Mouse (Mus musculus): ENCODE measurements around the gene Exog. TPM values are rescaled to one million over a fixed set of nuclear protein-coding genes. Genes with fewer than 3 reads are reported as not detected.
A peak's percentile ranks its signal among the peaks of the same experiment; 100 is the strongest.

Exog gene
- 4.8 and 5.7 TPM in 2 replicates for polyA plus RNA-seq (2012; rRNA removed)

DNA sequence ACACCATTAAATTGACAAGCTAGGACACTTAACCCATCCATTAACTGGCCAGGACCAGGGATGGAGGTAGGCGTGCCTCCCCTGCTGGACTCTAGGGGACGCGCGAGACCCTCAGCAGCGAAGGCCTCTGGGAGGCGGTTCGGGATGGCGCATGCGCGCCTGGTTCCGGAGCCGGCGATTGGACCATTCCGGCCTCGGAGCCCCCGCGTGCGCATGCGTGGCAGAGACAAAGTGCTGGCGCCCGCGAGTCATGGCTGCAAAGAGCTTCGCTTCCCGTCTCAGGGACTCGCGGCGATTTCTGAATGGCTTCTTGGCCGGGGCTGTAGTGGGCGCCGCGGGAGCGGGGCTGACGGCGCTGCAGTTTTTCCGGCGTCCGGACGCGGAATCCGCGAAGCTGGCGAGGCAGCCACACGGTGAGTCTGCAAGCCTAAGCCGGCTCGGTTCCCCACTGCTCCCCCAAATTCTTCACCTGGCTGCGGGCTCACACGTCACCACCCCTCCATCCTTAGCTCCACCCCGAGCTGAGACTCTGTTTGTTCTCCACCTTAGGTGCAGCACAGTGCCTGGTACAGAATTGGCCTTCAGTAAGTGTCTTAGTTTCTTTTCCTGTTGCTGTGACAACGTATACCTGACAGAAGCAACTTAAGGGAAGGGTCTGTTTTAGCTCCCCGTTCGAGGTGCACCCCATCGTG lies at the start of gene Exog:
Exog (plus strand) TSS at position 206 of the 692 bp plus-strand sequence.
- DNase-seq (ENCODE audit: low spot score), result peak; percentile 98

DNA sequence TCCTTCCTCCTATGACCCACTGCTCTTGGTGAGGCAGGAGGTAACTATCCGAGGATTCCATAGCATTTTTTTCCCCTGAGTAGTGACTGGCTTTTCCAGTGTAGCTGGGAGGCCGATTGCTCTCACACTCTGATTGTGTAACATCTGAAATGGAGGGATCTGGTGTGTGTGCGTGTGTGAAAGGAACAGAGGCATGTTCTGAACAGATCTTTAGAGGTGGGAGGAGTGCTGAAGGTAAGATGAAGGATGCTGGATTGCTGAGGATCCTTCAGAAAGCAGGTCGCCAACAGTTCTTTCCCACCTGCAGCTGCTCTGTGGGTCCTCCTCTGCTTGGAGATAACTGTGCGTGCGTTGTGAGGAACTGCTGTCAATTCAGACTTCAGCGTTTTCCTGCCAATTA lies 43.4 kb upstream of the Exog start:
- DNase-seq (ENCODE audit: low spot score), result no peak

DNA sequence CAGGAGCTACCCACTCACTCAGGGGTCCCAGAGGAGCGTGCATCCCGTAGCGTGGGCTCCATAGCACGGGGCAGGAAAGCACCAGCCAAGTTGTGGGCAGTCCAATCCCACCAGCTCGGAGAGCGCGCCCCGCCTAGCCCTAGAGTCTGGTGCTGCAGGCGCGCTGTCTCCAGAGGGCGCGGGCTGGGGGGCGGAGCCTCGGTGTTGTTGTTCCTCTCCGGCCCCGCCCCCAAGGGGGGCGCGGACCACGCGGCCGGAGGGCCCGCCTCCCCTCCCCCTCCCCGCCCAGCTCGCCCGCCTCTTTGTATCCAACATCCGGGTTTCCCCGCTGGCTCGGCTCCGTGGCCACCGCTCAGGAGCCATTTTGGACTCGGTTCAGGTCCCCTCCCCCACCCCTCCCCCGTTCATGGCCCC lies 42.9 kb upstream of the Exog start, which contains the start of gene Acvr2b:
Acvr2b (plus strand) TSS at position 318 of the 414 bp plus-strand sequence.
- DNase-seq (ENCODE audit: low spot score), result peak; percentile 78

DNA sequence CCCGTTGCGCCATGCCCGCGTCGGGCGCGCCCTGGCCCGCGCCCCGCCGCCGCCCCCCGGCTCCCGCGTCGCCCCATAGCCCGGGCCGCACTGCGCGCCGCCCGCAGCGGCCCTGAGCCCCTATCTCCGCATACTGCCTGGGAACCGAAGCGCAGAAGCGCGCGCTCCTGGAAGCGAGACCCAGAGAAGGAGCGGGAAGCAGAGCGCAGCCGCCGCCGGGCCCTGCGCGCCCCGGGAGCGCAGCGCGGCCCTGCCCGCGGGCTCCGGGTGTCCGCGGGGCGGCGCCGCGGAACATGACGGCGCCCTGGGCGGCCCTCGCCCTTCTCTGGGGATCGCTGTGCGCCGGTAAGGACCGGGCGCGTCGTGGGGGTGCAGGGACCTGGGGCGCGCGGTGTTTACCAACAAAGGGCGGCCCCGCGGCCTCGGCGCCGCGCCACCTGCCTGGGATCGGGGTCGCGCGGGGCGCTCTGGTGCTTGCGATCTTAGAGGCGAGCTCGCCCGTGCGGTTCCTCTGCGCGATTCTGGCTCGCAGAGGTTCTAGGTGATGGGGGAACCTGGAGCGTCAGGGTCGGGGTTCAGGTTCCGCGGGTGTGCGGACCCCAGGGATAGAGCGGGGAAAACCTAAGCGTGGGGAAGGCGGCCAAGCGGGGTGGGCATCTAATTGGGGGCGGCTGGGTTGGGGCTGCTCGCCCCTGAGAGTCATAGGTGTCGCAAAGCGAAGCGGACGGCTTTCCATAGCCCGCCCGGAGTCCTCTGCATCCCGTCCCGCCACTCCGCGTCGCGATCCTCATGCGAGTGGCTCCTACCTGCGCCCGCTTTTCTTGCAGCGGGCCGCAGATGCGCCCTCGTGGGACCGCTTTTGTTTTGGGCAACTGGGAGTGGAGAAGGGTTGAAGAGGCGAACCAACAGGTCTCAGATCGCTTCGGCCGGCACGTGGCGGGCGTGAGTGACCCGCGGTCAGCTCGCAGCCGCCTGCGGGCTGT lies 42.2 kb upstream of the Exog start:
- DNase-seq (ENCODE audit: low spot score), result peak; percentile 54

DNA sequence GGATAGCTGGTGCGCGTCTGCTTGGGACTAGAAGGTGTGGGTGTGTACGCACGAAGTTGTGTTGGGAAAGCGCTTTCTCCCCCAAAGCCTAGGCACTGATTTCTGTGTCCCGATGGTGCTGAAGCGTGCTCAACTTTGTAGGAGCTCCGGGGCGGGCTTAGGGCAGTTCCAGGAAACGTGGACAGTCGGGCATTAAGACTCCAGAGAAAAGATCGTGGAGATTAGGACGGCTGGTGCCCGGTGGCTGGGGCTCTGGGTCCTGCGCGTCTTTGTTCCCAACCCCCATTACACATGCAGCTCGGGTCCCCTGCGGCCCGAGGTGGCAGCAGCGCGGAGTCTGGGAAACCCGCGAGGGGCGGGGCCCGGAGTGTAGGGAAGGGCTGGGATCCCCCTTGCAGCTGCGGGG lies 41.5 kb upstream of the Exog start:
- DNase-seq (ENCODE audit: low spot score), result no peak

DNA sequence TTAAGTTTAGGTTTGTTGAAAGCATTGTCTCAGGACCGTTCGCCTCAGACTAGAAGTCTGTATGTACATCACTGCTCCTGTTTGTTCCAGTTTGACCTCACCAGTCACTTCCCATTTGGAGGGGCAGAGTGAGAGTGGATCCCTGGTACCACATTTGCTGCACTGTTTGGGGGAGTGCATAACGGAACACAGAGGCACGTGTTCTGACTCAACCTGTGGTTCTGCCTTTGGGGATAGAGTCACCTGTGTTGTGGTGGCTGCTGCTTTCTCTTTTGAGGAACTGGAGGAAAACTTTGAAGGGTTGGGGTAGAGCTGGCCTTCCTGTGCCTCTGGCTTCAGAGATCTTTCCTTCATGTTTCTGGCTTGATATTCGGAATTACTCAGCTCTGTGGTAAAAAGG lies 40.7 kb upstream of the Exog start:
- DNase-seq (ENCODE audit: low spot score), result no peak

DNA sequence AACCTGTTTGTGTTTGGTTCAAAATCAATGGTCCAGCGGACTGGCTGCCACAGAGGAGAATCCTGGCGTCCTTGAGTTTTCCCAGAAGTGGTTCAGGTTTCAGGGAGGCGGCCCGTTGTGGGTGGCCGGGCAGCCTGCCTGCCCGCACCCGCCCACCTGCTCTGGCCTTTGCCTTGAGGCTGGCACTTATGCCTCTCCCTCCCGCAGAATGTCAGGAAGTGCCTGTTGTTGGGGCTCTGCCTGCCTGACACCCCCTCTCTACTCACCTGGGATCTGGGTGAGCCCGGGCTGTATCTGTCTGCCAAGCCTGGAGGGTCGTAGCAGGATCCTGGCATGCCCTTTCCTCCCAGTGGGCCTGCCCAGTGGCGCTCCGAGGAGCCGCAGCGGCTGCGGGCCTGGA lies 36.9 kb upstream of the Exog start:
- DNase-seq (ENCODE audit: low spot score), result no peak

DNA sequence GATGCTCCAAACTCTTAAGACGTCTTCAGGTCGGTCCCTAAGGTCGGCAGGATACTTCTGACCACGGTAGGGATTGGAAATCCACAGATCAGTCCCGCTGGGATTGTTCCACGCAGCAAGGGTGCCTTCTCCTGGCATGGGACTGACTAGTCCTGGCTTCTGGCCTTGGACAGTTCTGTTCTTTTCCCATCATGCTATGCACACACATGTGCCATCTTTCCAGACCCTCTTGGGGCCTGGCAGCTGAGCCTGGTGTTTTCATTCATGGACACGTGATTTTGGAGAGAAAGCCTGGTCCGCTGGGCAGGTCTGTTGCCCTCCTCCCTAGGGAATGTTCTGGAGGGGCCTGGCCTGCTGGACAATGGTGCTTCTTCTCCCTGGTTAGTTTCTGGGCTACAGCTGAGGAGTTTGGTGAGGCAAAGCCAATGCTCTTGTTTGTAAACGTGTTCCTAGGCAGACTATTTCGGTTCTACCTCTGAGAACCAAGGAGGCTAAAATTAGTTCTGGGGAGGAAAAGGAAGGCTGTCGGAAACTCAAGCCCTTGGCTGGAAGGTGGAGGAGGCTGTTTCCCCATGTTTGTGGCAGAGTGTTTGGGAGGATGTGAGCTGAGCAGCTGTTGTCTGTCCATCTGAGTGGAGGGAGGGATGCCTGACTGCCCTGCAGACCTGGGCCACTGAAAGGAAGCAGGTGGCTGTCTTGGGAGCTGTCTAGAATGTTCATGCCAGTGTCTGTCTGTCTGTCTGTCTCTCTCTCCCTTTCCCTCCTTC lies 35.7 kb upstream of the Exog start:
- no peak for DNase-seq (ENCODE audit: low spot score)

DNA sequence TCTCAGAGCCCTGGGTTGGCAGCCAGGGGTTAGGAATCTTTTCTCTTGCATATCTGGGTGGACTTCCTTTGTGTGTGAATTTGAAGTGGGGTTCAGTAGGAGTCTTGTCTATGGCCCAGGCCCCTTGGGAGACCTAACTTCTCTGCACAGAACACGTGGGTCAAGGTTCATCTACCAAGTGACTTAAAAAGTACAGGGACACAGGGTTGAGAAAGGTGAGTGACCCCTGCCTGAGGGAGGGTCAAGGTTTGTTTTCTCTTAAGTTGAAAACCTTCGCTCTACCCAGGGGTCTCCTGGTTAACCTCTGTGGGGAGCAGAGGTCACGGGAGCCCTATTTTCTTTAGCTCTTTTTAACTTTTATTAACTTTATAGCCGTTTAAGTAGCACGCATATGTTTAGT lies 34.9 kb upstream of the Exog start:
- no peak for DNase-seq (ENCODE audit: low spot score)

DNA sequence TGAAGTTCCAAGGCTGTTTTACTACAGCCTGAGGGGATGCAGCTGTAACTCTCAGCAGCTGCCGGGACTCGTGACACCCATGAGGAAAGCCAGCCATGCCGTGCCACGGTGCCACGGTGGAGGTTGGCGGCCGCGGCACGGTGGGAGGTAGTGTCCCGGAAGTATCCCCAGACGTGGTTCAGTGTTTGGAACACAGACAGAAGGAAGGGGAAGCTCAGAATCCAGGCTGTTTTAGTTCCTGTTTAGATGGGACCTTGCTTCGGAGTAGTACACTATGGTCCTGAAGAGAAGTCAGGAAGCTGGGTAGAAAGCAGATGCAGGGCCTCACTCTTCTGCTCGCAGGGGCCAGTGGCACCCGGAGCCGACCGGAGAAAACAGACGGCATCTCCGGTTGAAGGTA lies 26.7 kb upstream of the Exog start:
- no peak for DNase-seq (ENCODE audit: low spot score)

DNA sequence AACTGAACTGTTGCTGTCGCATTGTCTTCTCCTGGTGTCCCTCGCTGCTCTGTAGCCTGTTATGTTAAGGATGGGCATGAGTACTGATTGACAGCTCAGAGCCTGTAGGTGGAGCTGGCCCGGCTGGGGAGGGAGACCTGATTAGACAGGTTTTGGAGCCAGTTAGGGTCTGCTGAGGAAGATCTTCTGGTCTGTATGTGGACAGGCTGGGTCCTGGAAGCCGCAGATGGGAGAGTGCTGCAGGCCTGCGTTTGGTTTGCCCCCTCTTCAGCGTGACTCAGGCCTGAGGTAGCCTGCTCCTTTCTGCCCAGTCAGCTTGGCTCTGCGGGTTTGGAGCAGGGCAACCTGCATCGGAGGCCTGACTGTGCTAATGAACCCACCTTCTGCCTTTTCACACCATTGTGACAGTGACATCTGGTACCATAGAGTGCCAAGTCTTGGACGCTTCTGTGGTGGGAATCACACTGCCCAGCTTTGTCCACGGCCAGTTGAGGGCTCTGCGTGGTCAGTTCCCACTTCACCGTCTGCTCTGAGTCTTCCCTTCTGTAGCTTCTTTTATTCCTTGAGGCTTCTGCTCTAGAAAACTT lies 24.8 kb upstream of the Exog start:
- no peak for DNase-seq (ENCODE audit: low spot score)

DNA sequence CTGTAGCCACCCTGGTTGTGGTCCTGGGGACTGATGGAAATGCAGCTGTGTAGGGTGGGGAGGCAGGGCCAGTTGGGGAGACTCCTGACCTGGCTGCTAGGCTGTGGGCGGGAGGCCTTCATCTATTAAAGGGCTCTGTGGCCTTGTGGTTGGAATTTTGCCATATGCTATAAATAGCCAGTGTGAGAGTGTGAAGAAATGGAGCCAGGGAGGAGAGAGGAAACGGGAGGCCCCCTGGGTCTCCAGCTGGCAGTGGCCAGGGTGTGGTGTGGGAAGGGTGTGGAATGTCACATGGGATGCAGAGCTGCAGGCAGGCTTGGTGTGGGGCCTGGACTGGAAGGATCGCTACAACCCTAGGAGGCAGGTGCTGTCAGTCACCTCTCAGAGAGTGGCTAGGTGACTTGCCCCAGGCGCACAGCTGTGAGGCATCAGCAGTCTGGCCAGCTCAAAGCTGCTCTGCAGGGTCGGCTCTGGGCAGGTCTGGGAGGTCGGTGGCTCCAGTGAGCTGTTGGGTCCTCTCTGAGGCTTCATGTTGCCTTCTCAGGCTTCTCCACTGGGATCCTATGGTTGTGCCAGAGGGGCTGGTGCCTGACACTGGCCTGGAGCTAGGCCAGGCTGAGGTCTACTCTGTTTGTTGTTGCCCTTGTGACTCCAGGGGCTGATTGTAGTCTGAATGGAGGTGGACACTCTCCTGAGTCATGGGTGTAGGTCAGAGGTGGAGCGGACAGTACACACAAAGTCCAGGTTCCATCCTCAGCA lies 19.3 kb upstream of the Exog start:
- DNase-seq (ENCODE audit: low spot score), result no peak

DNA sequence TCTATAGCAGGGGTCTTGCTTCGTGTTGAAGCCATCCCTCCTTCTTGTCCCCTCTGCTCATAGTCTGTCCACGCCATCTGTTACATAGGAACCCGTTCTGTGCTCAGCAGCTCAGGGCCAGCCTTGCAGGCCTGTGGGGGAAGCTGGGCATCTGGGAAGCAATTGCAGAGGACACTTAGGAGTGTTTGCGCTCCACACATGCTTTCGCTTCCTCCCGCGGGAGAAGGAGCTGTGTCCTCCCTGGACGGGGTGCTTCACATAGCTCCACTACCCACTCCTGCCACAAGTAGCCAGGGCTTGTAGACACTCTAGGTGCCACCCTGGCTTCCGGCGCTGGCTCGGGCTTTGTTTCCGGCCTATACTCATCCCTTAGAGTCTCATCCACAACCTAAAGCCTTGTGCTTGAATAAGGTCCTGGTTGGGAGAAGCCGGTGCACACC lies 18.7 kb upstream of the Exog start:
- no peak for DNase-seq (ENCODE audit: low spot score)

DNA sequence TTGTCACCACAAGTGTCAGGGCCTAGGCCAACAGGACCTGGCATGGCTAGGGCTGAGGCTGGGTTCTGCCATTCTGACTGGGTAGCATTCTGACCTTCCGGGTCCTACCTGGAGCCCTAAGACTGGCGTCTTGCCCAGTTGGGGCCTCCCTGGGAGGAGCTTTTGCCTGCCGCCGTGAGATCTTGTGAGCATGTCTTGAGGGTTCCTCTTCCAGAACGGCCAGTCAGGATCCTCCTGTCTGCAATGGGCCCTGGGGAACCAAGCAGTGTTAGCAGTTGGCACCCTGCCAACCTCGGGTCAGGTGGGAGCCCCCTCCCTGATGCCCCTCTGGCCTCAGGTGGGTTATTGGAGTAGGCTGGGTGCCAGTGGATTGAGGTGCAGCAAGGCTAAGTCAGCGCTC lies 18.3 kb upstream of the Exog start:
- DNase-seq (ENCODE audit: low spot score), result no peak

DNA sequence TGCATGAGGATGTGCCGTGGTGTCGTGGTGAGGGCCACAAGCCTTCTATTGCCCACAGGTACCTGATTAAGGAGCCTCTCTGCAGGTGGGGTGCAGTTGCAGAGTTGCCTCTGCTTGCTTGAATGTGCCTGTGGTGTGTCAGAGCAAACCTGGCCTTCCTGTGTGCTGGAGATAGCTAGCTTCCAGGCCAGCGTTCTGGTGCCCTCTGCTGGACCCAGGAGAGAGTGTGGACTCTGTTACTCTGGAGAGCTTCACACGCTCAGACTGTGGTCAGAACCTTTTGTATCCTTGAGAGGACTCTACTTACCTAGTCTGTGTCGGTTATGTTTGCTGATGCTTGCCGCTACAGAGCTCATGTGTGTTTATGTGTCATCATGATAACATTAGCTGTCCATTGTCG lies 14.4 kb upstream of the Exog start:
- peak; percentile 52 for DNase-seq (ENCODE audit: low spot score)

DNA sequence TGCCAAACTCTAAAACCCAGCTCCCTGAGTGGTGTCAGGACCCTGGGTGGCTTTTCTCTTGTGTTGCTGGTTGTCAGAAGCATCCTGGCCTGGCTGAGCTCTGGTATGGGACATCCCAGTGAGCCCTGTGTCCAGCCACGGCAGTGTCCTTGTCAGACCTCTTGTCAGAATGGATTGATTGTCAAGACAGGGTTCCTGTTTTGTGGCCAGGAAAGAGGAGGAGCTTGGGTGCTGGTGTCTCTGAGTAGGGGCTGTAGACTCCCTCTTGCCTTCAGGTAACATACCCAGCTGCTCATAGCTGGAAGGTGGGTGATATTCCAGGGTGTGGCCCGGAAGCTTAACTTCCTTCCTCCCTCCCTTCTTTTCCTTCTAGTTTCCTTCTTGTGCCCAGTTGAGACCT lies 8.9 kb upstream of the Exog start:
- DNase-seq (ENCODE audit: low spot score), result no peak

DNA sequence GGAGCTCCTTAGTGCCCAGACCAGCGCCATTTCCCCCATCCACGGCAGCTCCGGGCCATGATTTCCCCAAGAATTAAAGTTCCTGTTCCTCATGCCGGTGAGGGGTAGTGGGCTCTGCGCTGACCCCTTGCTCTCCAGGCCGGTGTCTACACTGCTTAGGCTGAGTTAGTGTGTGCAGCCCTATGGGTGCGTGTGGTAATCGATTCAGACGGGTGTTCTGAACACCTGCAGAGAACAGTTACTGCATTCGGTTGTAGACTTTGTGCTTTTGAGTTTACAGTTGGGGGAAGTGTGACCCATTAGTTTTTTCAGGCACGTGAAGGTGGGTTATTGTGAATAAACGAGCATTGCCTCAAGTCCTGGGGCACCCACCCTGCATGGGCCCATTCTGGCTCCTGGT lies 6.7 kb upstream of the Exog start:
- DNase-seq (ENCODE audit: low spot score), result no peak

DNA sequence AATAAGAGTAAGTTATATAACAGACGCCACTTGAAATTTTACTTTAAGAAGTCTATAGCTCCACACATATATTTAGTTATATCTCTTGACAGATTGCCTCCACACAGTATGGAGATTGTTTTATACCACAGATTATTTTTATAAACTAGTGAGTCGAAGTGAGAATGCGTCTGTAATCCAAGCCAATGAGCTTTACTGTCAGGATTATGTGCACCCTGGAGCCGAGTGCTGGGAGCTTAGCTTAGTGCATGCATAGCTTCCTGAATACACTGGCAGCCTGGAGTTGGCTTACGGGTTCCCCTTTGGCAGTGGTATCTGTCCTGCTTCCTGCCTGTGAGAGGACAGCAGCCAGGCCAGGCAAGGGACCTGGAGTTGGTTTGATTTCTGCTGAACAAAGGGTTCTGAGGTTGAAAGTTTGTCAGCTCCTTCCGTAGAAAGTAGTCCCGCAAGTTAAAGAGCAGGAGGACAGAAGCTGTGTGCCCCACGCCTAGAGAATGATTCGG lies 6.2 kb upstream of the Exog start:
- no peak for DNase-seq (ENCODE audit: low spot score)

DNA sequence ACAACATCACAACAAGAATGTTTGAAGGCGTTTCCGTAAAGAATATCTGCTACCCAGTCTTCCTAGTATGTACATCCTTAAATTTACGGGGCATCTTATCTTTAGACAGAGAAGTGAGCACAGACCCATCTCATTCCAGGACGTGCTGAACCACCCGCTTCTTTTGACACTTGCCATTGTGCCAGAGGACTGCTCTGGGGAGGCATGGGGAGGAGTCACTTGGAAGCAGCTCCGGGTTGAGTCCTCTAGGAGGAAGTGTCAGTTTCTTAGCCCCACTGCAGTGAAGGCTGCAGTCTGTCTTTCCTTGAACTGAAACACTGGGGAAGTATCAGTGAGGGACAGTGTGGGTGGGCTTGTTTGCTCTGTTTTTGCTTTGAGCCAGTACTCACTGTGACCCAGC lies 994 bp downstream of the Exog start:
- no peak for DNase-seq (ENCODE audit: low spot score)

DNA sequence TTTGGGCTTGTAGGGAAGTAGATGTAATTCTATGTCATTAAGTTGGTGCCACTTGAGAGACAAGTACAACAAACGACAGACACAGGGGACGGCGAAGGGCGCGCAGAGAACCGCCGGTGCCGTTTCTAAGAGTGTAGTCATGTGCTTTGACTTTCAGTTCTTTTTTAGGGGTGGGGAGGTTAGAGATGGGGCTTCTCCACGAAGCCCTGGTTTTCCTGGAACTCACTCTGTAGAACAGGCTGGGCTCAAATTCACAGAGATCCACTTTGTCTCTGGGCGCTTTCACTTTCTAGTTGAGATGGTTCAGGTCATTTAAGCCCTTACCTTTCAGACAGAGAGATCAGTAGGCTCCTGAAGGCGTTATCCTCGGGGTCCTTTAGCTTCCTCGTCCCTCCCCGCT lies 11.2 kb downstream of the Exog start:
- DNase-seq (ENCODE audit: low spot score), result no peak

DNA sequence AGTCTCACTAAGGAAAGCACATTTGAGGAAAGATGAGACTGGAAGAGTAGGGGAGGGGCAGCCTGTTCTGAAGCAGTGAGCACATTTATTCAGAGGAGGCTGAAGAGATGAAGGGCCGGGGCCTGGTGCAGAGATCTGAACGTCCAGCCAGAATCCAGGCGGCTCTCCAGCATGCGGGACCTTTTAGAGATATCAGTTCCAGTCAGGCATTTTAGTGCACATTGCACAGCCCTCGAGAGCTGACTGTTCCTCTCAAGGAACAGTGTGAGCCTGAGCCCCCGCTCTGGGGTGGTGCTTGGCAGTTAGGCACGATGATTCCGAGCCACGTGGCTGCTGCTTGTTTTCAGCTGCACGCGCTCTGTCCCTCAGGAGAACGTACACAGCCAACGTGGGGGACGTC lies 12.4 kb downstream of the Exog start:
- no peak for DNase-seq (ENCODE audit: low spot score)
